Mouse (Mus musculus): ENCODE measurements around the gene Nrm.

Nrm gene

GRCm38 (mm10) chr17:35861198-35861857 lies at the start of gene Nrm:
Nrm (plus strand) TSS chr17:35861318.
- DNase-seq, result peak; percentile 84

GRCm38 (mm10) chr17:35812307-35812706 lies 48.8 kb upstream of the Nrm start:
- DNase-seq, result no peak

- DNase-seq, result no peak
Observed at GRCm38 (mm10) chr17:35812736-35813135, 48.4 kb upstream of the Nrm start.

GRCm38 (mm10) chr17:35813245-35813647 lies 47.9 kb upstream of the Nrm start:
- DNase-seq, result peak; percentile 97

GRCm38 (mm10) chr17:35813653-35814052 lies 47.5 kb upstream of the Nrm start:
- DNase-seq, result no peak

GRCm38 (mm10) chr17:35814678-35815077 lies 46.4 kb upstream of the Nrm start:
- DNase-seq, result peak; percentile 85

- no peak for DNase-seq
Observed at GRCm38 (mm10) chr17:35815836-35816235, 45.3 kb upstream of the Nrm start.

GRCm38 (mm10) chr17:35816686-35817085 lies 44.4 kb upstream of the Nrm start:
- DNase-seq, result peak; percentile 44

GRCm38 (mm10) chr17:35817226-35817625 lies 43.9 kb upstream of the Nrm start:
- peak; percentile 43 for DNase-seq

- DNase-seq, result no peak
Observed at GRCm38 (mm10) chr17:35820111-35820510, 41.0 kb upstream of the Nrm start.

- DNase-seq, result peak; percentile 93
Observed at GRCm38 (mm10) chr17:35821439-35822430, 39.4 kb upstream of the Nrm start, which contains the start of gene Ier3. Ier3 (plus strand) TSS chr17:35821684.

- no peak for DNase-seq
Observed at GRCm38 (mm10) chr17:35822564-35822963, 38.6 kb upstream of the Nrm start.

- DNase-seq, result peak; percentile 86
Observed at GRCm38 (mm10) chr17:35822964-35823937, 37.9 kb upstream of the Nrm start, which contains the start of gene Flot1. Flot1 (plus strand) TSS chr17:35823230.

GRCm38 (mm10) chr17:35824402-35824801 lies 36.7 kb upstream of the Nrm start:
- DNase-seq, result no peak

- DNase-seq, result no peak
Observed at GRCm38 (mm10) chr17:35825109-35825850, 35.8 kb upstream of the Nrm start.

GRCm38 (mm10) chr17:35829737-35830136 lies 31.4 kb upstream of the Nrm start:
- DNase-seq, result peak; percentile 87

- DNase-seq, result no peak
Observed at GRCm38 (mm10) chr17:35832400-35833238, 28.5 kb upstream of the Nrm start.

- DNase-seq, result no peak
Observed at GRCm38 (mm10) chr17:35833239-35833751, 27.8 kb upstream of the Nrm start.

- DNase-seq, result no peak
Observed at GRCm38 (mm10) chr17:35833894-35834293, 27.2 kb upstream of the Nrm start.

GRCm38 (mm10) chr17:35834696-35835422 lies 26.3 kb upstream of the Nrm start:
- DNase-seq, result no peak

Data from kidney, adult 11 months (tissue).